Mouse (Mus musculus) liver, adult 2 months (tissue): ENCODE data around the gene Pla2g15. TPM values are rescaled to one million over a fixed set of nuclear protein-coding genes. Genes with fewer than 3 reads are reported as not detected.
A peak's percentile ranks its signal among the peaks of the same experiment; 100 is the strongest.

ENCODE experiments used
- DNase-seq: peaks from one replicate; pipeline ENCODE4 v3.0.0-alpha.2; 2011; ENCODE audit warnings: low read depth, low spot score; ENCODE audit errors: extremely low read depth
- H3K27ac ChIP-seq: fragments of 200-500 bp; replicated peaks from 2 replicates; pipeline ENCODE4 v1.5.1; 2012; ENCODE audit warnings: low read depth, mild to moderate bottlenecking, control low read depth, inconsistent platforms, low read length; ENCODE audit not compliant: insufficient read depth
- H3K27me3 ChIP-seq: fragments of 200-500 bp; 2 replicates; pipeline ENCODE4 v1.6.1; 2012; ENCODE audit warnings: mild to moderate bottlenecking, moderate library complexity, low read length, inconsistent platforms; ENCODE audit not compliant: control insufficient read depth, insufficient read depth
- H3K36me3 ChIP-seq: fragments of 200-500 bp; 2 replicates; pipeline ENCODE4 v1.6.1; 2012; ENCODE audit warnings: low read length, inconsistent platforms; ENCODE audit not compliant: control insufficient read depth, insufficient read depth
- H3K4me1 ChIP-seq: fragments of 200-500 bp; 2 replicates; pipeline ENCODE4 v1.6.1; 2011; ENCODE audit warnings: low read length; ENCODE audit not compliant: control insufficient read depth, insufficient read depth
- H3K4me3 ChIP-seq: fragments of 200-500 bp; 2 replicates; pipeline ENCODE4 v1.5.1; 2011; ENCODE audit warnings: low read depth, mild to moderate bottlenecking, control low read depth, low read length, moderate library complexity; ENCODE audit not compliant: insufficient read depth
- H3K79me2 ChIP-seq: fragments of 200-500 bp; 2 replicates; pipeline ENCODE4 v1.6.1; 2012; ENCODE audit warnings: inconsistent platforms, mild to moderate bottlenecking, low read length, moderate library complexity; ENCODE audit not compliant: control insufficient read depth, insufficient read depth
- H3K9ac ChIP-seq: fragments of 200-500 bp; 2 replicates; pipeline ENCODE4 v1.6.1; 2012; ENCODE audit warnings: low read depth, mild to moderate bottlenecking, control low read depth, inconsistent platforms, low read length
- CTCF ChIP-seq: fragments of 200-500 bp; IDR thresholded peaks from 2 replicates; pipeline ENCODE4 v1.5.1; 2011; ENCODE audit warnings: low read depth, low read length, control low read depth
- POLR2A ChIP-seq: fragments of 200-500 bp; IDR thresholded peaks from 2 replicates; pipeline ENCODE4 v1.6.1; 2011; ENCODE audit warnings: low read length, control low read depth; ENCODE audit not compliant: insufficient read depth; ENCODE audit errors: extremely low read depth
- WGBS: fragments of 180-500 bp; shearing (Covaris S2); methylation state at CpG from one replicate; pipeline ENCODE4 v1.1.7; 2018; 5-methylcytosine and 5-hydroxymethylcytosine counted together
- polyA plus RNA-seq: library from polyadenylated mRNA; depleted of rRNA; stranded (reverse); fragments of >200 nt; gene quantifications from 2 replicates; pipeline ENCODE4 v1.2.3, GENCODE M21; 2012
- total RNA-seq: library from RNA; depleted of rRNA; stranded (reverse); fragments of >200 nt; gene quantifications from 2 replicates; pipeline ENCODE4 v1.2.3, GENCODE M21; 2014

The Pla2g15 gene
- total and polyA plus RNA-seq, 2 experiments = 8.7 to 12.5 TPM

- WGBS = 30% methylated on average over 8 of the region's 8 CpGs
- Histone ChIP-seq H3K9ac (peak overlapping the region; percentile 82), H3K4me3 (peak overlapping the region; percentile 80), H3K4me1 (peaks cover 13% of the 10 kb centered on the region), H3K79me2 (no peaks in the 10 kb centered on the region), H3K36me3 (peaks cover 2% of the 10 kb centered on the region; the same call in 1 of the 2 replicates), H3K27ac (peak overlapping the region; percentile 33), H3K27me3 (no peaks in the 10 kb centered on the region)
- no peak for TF ChIP-seq CTCF
- no peak for TF ChIP-seq POLR2A
- DNase-seq = no peak
Measured at GRCm38 (mm10) chr8:106150653-106151000, 428 bp downstream of the Pla2g15 start.

GRCm38 (mm10) chr8:106151041-106151440, 842 bp downstream of the Pla2g15 start:
- no peaks in the 10 kb centered on the region for H3K79me2 ChIP-seq
- peak overlapping the region; percentile 82; the same call in 1 of the 2 replicates for H3K9ac ChIP-seq
- peaks cover 13% of the 10 kb centered on the region for H3K4me1 ChIP-seq
- peak; percentile 74 for DNase-seq
- H3K4me3 ChIP-seq = peak overlapping the region; percentile 80
- H3K27me3 ChIP-seq = no peaks in the 10 kb centered on the region
- H3K36me3 ChIP-seq = peaks cover 2% of the 10 kb centered on the region; the same call in 1 of the 2 replicates
- no peak for TF ChIP-seq CTCF
- no peak for TF ChIP-seq POLR2A
- 41% methylated on average over 9 of the region's 9 CpGs for WGBS
- 0 out of 2 replicates have a peak overlapping the region, but pooled peaks have one; percentile 1 for H3K27ac ChIP-seq

- Histone ChIP-seq H3K4me3 (no peak overlapping the region), H3K36me3 (peaks cover 2% of the 10 kb centered on the region; the same call in 1 of the 2 replicates), H3K4me1 (peaks cover 10% of the 10 kb centered on the region), H3K27ac (no peak overlapping the region), H3K9ac (no peak overlapping the region), H3K79me2 (no peaks in the 10 kb centered on the region), H3K27me3 (no peaks in the 10 kb centered on the region)
- TF ChIP-seq POLR2A (no peak), CTCF (no peak)
- no peak for DNase-seq
- WGBS = 81% methylated on average over 4 of the region's 4 CpGs
Measured at GRCm38 (mm10) chr8:106152876-106153275, 2.7 kb downstream of the Pla2g15 start.

- H3K27ac ChIP-seq = no peak overlapping the region
- DNase-seq = no peak
- 88% methylated on average over 1 of the region's 1 CpGs for WGBS
- peaks cover 5% of the 10 kb centered on the region for H3K36me3 ChIP-seq
- H3K4me3 ChIP-seq = no peak overlapping the region
- no peak overlapping the region for H3K9ac ChIP-seq
- no peaks in the 10 kb centered on the region for H3K27me3 ChIP-seq
- H3K4me1 ChIP-seq = no peaks in the 10 kb centered on the region
- H3K79me2 ChIP-seq = no peaks in the 10 kb centered on the region
- TF ChIP-seq POLR2A (no peak), CTCF (no peak)
Measured at GRCm38 (mm10) chr8:106157419-106157818, 7.2 kb downstream of the Pla2g15 start.

GRCm38 (mm10) chr8:106158381-106158780, 8.2 kb downstream of the Pla2g15 start:
- Histone ChIP-seq H3K4me1 (no peaks in the 10 kb centered on the region), H3K36me3 (peaks cover 5% of the 10 kb centered on the region), H3K79me2 (no peaks in the 10 kb centered on the region), H3K27me3 (no peaks in the 10 kb centered on the region), H3K9ac (no peak overlapping the region), H3K27ac (no peak overlapping the region), H3K4me3 (no peak overlapping the region)
- WGBS = 93% methylated on average over 10 of the region's 10 CpGs
- TF ChIP-seq CTCF = no peak
- TF ChIP-seq POLR2A = no peak
- no peak for DNase-seq

- no peak for TF ChIP-seq CTCF
- TF ChIP-seq POLR2A = no peak
- no peaks in the 10 kb centered on the region for H3K79me2 ChIP-seq
- 88% methylated on average over 6 of the region's 6 CpGs for WGBS
- no peaks in the 10 kb centered on the region for H3K4me1 ChIP-seq
- no peak overlapping the region for H3K27ac ChIP-seq
- H3K36me3 ChIP-seq = peaks cover 4% of the 10 kb centered on the region
- no peak overlapping the region for H3K9ac ChIP-seq
- no peaks in the 10 kb centered on the region for H3K27me3 ChIP-seq
- DNase-seq = peak; percentile 85
- H3K4me3 ChIP-seq = no peak overlapping the region
Measured at GRCm38 (mm10) chr8:106159876-106160275, 9.7 kb downstream of the Pla2g15 start.
